Mouse (Mus musculus) embryo, embryonic 9.5 days (tissue): ENCODE results near the gene Gm5089.

Source experiments
- DNase-seq: peaks from one replicate; pipeline ENCODE4 v3.0.0-alpha.2; 2017; ENCODE audit errors: extremely low spot score

Gm5089 gene

GRCm38 (mm10) chr14:122477971-122478573 is 27.2 kb upstream of the Gm5089 start:
- DNase-seq = peak; percentile 37

GRCm38 (mm10) chr14:122477261-122477671 is 26.4 kb upstream of the Gm5089 start:
- peak; percentile 50 for DNase-seq

- no peak for DNase-seq
Observed at GRCm38 (mm10) chr14:122476822-122477215, 25.9 kb upstream of the Gm5089 start.

GRCm38 (mm10) chr14:122476041-122476821 is 25.3 kb upstream of the Gm5089 start:
- peak; percentile 60 for DNase-seq

- DNase-seq = no peak
Observed at GRCm38 (mm10) chr14:122475557-122476040, 24.7 kb upstream of the Gm5089 start.

- peak; percentile 84 for DNase-seq
Observed at GRCm38 (mm10) chr14:122474891-122475556, 24.1 kb upstream of the Gm5089 start, which contains the start of gene Zic2. TSS of gene Zic2 (plus strand) at chr14:122475435.

- DNase-seq = peak; percentile 89
Observed at GRCm38 (mm10) chr14:122474041-122474890, 23.4 kb upstream of the Gm5089 start.

GRCm38 (mm10) chr14:122473211-122473751 is 22.4 kb upstream of the Gm5089 start:
- DNase-seq = peak; percentile 58

- DNase-seq = peak; percentile 25
Observed at GRCm38 (mm10) chr14:122472647-122473046, 21.7 kb upstream of the Gm5089 start.

- peak; percentile 60 for DNase-seq
Observed at GRCm38 (mm10) chr14:122472161-122472560, 21.2 kb upstream of the Gm5089 start.

GRCm38 (mm10) chr14:122471449-122472085 is 20.7 kb upstream of the Gm5089 start:
- peak; percentile 28 for DNase-seq

- DNase-seq = peak; percentile 71
Observed at GRCm38 (mm10) chr14:122468971-122469755, 18.2 kb upstream of the Gm5089 start.

GRCm38 (mm10) chr14:122467926-122468841 is 17.3 kb upstream of the Gm5089 start:
- peak; percentile 53 for DNase-seq

GRCm38 (mm10) chr14:122466756-122467362 is 15.9 kb upstream of the Gm5089 start:
- peak; percentile 17 for DNase-seq

- DNase-seq = no peak
Observed at GRCm38 (mm10) chr14:122465931-122466490, 15.1 kb upstream of the Gm5089 start.

GRCm38 (mm10) chr14:122464763-122465741 is 14.1 kb upstream of the Gm5089 start, which contains the start of gene Zic5:
TSS of gene Zic5 (minus strand) at chr14:122465677.
- peak; percentile 85 for DNase-seq

GRCm38 (mm10) chr14:122464351-122464762 is 13.4 kb upstream of the Gm5089 start:
- no peak for DNase-seq
